9 mouse cellular contexts compared by ENCODE assay signal in the genomic region with DNA sequence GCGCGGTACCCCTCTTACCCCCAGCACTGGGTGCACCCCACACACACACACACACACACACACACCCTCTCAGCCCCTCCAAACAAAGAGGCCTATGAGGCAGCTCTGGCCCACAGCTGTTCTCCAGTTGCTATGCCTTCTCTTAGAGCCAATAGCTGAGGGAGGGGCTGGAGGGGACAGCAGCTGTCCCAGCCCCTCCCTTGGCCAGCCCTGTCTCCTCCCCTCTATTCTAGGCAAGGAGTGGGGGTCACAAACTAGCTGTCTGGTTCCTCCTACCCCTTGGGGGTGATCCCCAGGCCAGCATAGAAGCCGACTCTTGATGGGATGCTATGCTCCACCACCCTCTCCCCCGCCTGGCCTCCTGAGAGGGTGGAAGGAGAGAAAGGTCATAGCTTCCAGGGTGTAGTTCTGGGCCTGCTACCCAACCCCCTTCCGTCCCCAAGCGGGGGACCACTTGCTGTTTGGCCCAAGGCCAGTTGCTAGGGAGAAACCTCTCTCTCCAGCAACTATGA. TPM values are rescaled to one million over a fixed set of nuclear protein-coding genes. Genes with fewer than 3 reads are reported as not detected.
DNase-seq lines count a peak whose midpoint lies in the region; ATAC-seq and TF ChIP-seq lines count a peak whose summit lies in the region.
"Had no signal": no experiment of that assay in that cellular context is flagged by ENCODE, and none has a peak within 500 bp of the region (broad histone marks: within the 10 kb centered on the region; RNA-seq: fewer than 3 reads in every experiment).

No protein-coding gene starts in this region.

- peaks cover 21% of the 10 kb centered on the region for H3K4me1 ChIP-seq in liver, embryonic 12.5 days
- peaks cover 61% of the 10 kb centered on the region for H3K4me1 ChIP-seq in forebrain, embryonic 10.5 days
- peaks cover 28% of the 10 kb centered on the region for H3K4me1 ChIP-seq in heart, postnatal 0 days (ENCODE audit: control insufficient read depth, insufficient read depth)
- peaks cover 47% of the 10 kb centered on the region for H3K4me1 ChIP-seq in midbrain, embryonic 12.5 days

- no peaks in the 10 kb centered on the region for H3K36me3 ChIP-seq in liver, embryonic 12.5 days
- H3K36me3 ChIP-seq in forebrain, embryonic 10.5 days (replicated peaks), result no peaks in the 10 kb centered on the region
- peaks cover 36% of the 10 kb centered on the region for H3K36me3 ChIP-seq in heart, postnatal 0 days (replicated peaks; ENCODE audit: control insufficient read depth, insufficient read depth, low read length)
- no peaks in the 10 kb centered on the region for H3K36me3 ChIP-seq in midbrain, embryonic 12.5 days

- H3K4me2 ChIP-seq in liver, embryonic 12.5 days, result peak overlapping the region; percentile 64
- peak overlapping the region; percentile 79 for H3K4me2 ChIP-seq in heart, postnatal 0 days (ENCODE audit: low read depth, low read length)
- H3K4me2 ChIP-seq in midbrain, embryonic 12.5 days (replicated peaks), result peak overlapping the region; percentile 85

- TF ChIP-seq CTCF in heart, postnatal 0 days (IDR thresholded peaks at IDR 0.05; ENCODE audit: low read depth), result no peak

- H3K27ac ChIP-seq in liver, embryonic 12.5 days, result peak overlapping the region; percentile 36; the same call in 1 of the 2 replicates
- peak overlapping the region; percentile 80 for H3K27ac ChIP-seq in forebrain, embryonic 10.5 days
- peak overlapping the region; percentile 96 for H3K27ac ChIP-seq in heart, postnatal 0 days (ENCODE audit: low read depth)
- peak overlapping the region; percentile 64 for H3K27ac ChIP-seq in midbrain, embryonic 12.5 days (replicated peaks)

- H3K27me3 ChIP-seq in liver, embryonic 12.5 days (replicated peaks), result peaks cover 88% of the 10 kb centered on the region
- H3K27me3 ChIP-seq in forebrain, embryonic 10.5 days (ENCODE audit: poor library complexity, severe bottlenecking), result peaks cover 57% of the 10 kb centered on the region
- H3K27me3 ChIP-seq in heart, postnatal 0 days (ENCODE audit: control insufficient read depth, insufficient read depth, low read length), result no peaks in the 10 kb centered on the region
- peaks cover 51% of the 10 kb centered on the region for H3K27me3 ChIP-seq in midbrain, embryonic 12.5 days

- no peak for DNase-seq in liver
- DNase-seq in forebrain, embryonic 10.5 days (ENCODE audit: extremely low spot score, low spot score), result no peak
- peak; percentile 69 for DNase-seq in heart, postnatal 0 days (ENCODE audit: low spot score)
- DNase-seq in layer of hippocampus, postnatal 14 days (ENCODE audit: low spot score in 2 of 2), result no peak
- DNase-seq in left cerebral cortex, adult 8-10 months (ENCODE audit: low spot score in 2 of 2), result no peak
- no peak for DNase-seq in thymus, postnatal 4 days

- no peak for ATAC-seq in liver, embryonic 12.5 days
- no peak for ATAC-seq in heart, postnatal 0 days (ENCODE audit: insufficient read depth, low read depth)
- ATAC-seq in midbrain, embryonic 12.5 days (ENCODE audit: low FRiP score, low read depth), result peak; percentile 44

- H3K9me3 ChIP-seq in liver, embryonic 12.5 days (replicated peaks), result no peaks in the 10 kb centered on the region
- no peaks in the 10 kb centered on the region for H3K9me3 ChIP-seq in forebrain, embryonic 10.5 days
- H3K9me3 ChIP-seq in heart, postnatal 0 days (replicated peaks; ENCODE audit: control insufficient read depth, low read length), result no peaks in the 10 kb centered on the region
- H3K9me3 ChIP-seq in midbrain, embryonic 12.5 days, result no peaks in the 10 kb centered on the region
- H3K9me3 ChIP-seq: megakaryocyte, embryonic 14.5 days had no signal

- 28% methylated on average over 6 of the region's 6 CpGs for WGBS in liver, embryonic 12.5 days (ENCODE audit: insufficient replicate concordance)
- WGBS in forebrain, embryonic 10.5 days, result 9% methylated on average over 6 of the region's 6 CpGs
- WGBS in heart, postnatal 0 days, result 1% methylated on average over 5 of the region's 6 CpGs
- WGBS in midbrain, embryonic 12.5 days, result 10% methylated on average over 6 of the region's 6 CpGs

- TF ChIP-seq EP300 in heart, postnatal 0 days (IDR thresholded peaks at IDR 0.05; ENCODE audit: low read depth), result no peak

- no peak overlapping the region for H3K9ac ChIP-seq in liver, embryonic 12.5 days
- peak overlapping the region; percentile 82 for H3K9ac ChIP-seq in heart, postnatal 0 days (replicated peaks; ENCODE audit: low read depth, low read length)
- H3K9ac ChIP-seq in midbrain, embryonic 12.5 days (replicated peaks), result peak overlapping the region; percentile 3; the same call in 1 of the 2 replicates

- H3K4me3 ChIP-seq in liver, embryonic 12.5 days, result peak overlapping the region; percentile 42; the same call in 1 of the 2 replicates
- H3K4me3 ChIP-seq in forebrain, embryonic 10.5 days, result peak overlapping the region; percentile 59
- H3K4me3 ChIP-seq in heart, postnatal 0 days (ENCODE audit: low read depth, low read length), result peak overlapping the region; percentile 72
- no peak overlapping the region for H3K4me3 ChIP-seq in midbrain, embryonic 12.5 days
- H3K4me3 ChIP-seq: megakaryocyte, embryonic 14.5 days had no signal

RNA-seq across cellular contexts. Expression of a gene that starts 2.9 kb away (rescaled TPM):
- 2.2 and 2.8 TPM in 2 replicates for polyA plus RNA-seq in liver, embryonic 12.5 days (2016; fragmentation: Nextera tagmentation; extraction: Ambion mirVana)
- 2.1 and 2.6 TPM in 2 replicates for polyA plus RNA-seq in forebrain, embryonic 10.5 days (2016; fragmentation: Nextera tagmentation; extraction: Ambion mirVana)
- total RNA-seq in heart, postnatal 0 days (2014; rRNA removed; ENCODE audit: low replicate concordance), result 241 and 301 TPM in 2 replicates
- polyA plus RNA-seq in heart, postnatal 0 days (2015; fragmentation: Nextera tagmentation; extraction: Ambion mirVana), result 18.5 and 24.3 TPM in 2 replicates
- polyA plus RNA-seq in midbrain, embryonic 12.5 days (2016; fragmentation: Nextera tagmentation; extraction: Ambion mirVana), result 5.4 and 6.3 TPM in 2 replicates
- total RNA-seq in layer of hippocampus, postnatal 14 days (2021), result 1 to 10 TPM; 1.8 to 3.2 TPM
- 1 to 10 TPM; 1.9 to 3.9 (median 2.9) TPM for total RNA-seq in left cerebral cortex, adult 8-10 months (2022)

RNA-seq across cellular contexts. Expression of a gene that starts 31.5 kb away (rescaled TPM):
- polyA plus RNA-seq in liver, embryonic 12.5 days (2016; fragmentation: Nextera tagmentation; extraction: Ambion mirVana), result 149 and 161 TPM in 2 replicates
- 187 and 200 TPM in 2 replicates for polyA plus RNA-seq in forebrain, embryonic 10.5 days (2016; fragmentation: Nextera tagmentation; extraction: Ambion mirVana)
- 162 and 247 TPM in 2 replicates for total RNA-seq in heart, postnatal 0 days (2014; rRNA removed; ENCODE audit: low replicate concordance)
- polyA plus RNA-seq in heart, postnatal 0 days (2015; fragmentation: Nextera tagmentation; extraction: Ambion mirVana), result 228 and 238 TPM in 2 replicates
- polyA plus RNA-seq in midbrain, embryonic 12.5 days (2016; fragmentation: Nextera tagmentation; extraction: Ambion mirVana), result 210 and 211 TPM in 2 replicates
- total RNA-seq in layer of hippocampus, postnatal 14 days (2021), result 100 to 1,000 TPM; 234 to 240 TPM
- 100 to 1,000 TPM; 249 to 281 (median 259) TPM for total RNA-seq in left cerebral cortex, adult 8-10 months (2022)

RNA-seq across cellular contexts. Expression of a gene that starts 35.2 kb away (rescaled TPM):
- polyA plus RNA-seq in liver, embryonic 12.5 days (2016; fragmentation: Nextera tagmentation; extraction: Ambion mirVana), result not detected in 2 replicates
- 0.22 TPM in 1 of 2 replicates, not detected in the other for polyA plus RNA-seq in forebrain, embryonic 10.5 days (2016; fragmentation: Nextera tagmentation; extraction: Ambion mirVana)
- total RNA-seq in heart, postnatal 0 days (2014; rRNA removed; ENCODE audit: low replicate concordance), result not detected in 2 replicates
- polyA plus RNA-seq in heart, postnatal 0 days (2015; fragmentation: Nextera tagmentation; extraction: Ambion mirVana), result not detected in 2 replicates
- not detected in 2 replicates for polyA plus RNA-seq in midbrain, embryonic 12.5 days (2016; fragmentation: Nextera tagmentation; extraction: Ambion mirVana)
- total RNA-seq in layer of hippocampus, postnatal 14 days (2021), result under 1 TPM in 1 of 2 experiments, not detected in 1; 0.85 TPM
- under 1 TPM in 2 of 4 experiments, not detected in 2; 0.57 to 0.89 TPM for total RNA-seq in left cerebral cortex, adult 8-10 months (2022)

RNA-seq across cellular contexts. Expression of a gene that starts 39.9 kb away (rescaled TPM):
- polyA plus RNA-seq in liver, embryonic 12.5 days (2016; fragmentation: Nextera tagmentation; extraction: Ambion mirVana), result 0.94 and 1.8 TPM in 2 replicates
- 21.2 and 21.6 TPM in 2 replicates for polyA plus RNA-seq in forebrain, embryonic 10.5 days (2016; fragmentation: Nextera tagmentation; extraction: Ambion mirVana)
- 14.9 and 15.7 TPM in 2 replicates for total RNA-seq in heart, postnatal 0 days (2014; rRNA removed; ENCODE audit: low replicate concordance)
- polyA plus RNA-seq in heart, postnatal 0 days (2015; fragmentation: Nextera tagmentation; extraction: Ambion mirVana), result 10.6 and 14.3 TPM in 2 replicates
- polyA plus RNA-seq in midbrain, embryonic 12.5 days (2016; fragmentation: Nextera tagmentation; extraction: Ambion mirVana), result 27.2 and 32.9 TPM in 2 replicates
- total RNA-seq in layer of hippocampus, postnatal 14 days (2021), result 10 to 100 TPM; 60.0 to 66.7 TPM
- total RNA-seq in left cerebral cortex, adult 8-10 months (2022), result 100 to 1,000 TPM in 2 of 4 experiments, 10 to 100 TPM in 2; 87.5 to 111 (median 103) TPM

RNA-seq across cellular contexts. Expression of a gene that starts 47.7 kb away (rescaled TPM):
- 0.08 TPM in 1 of 2 replicates, not detected in the other for polyA plus RNA-seq in liver, embryonic 12.5 days (2016; fragmentation: Nextera tagmentation; extraction: Ambion mirVana)
- polyA plus RNA-seq in forebrain, embryonic 10.5 days (2016; fragmentation: Nextera tagmentation; extraction: Ambion mirVana), result 0.24 and 0.28 TPM in 2 replicates
- total RNA-seq in heart, postnatal 0 days (2014; rRNA removed; ENCODE audit: low replicate concordance), result 15.1 TPM in 1 of 2 replicates, not detected in the other
- 0.12 and 0.40 TPM in 2 replicates for polyA plus RNA-seq in heart, postnatal 0 days (2015; fragmentation: Nextera tagmentation; extraction: Ambion mirVana)
- 0.13 and 0.35 TPM in 2 replicates for polyA plus RNA-seq in midbrain, embryonic 12.5 days (2016; fragmentation: Nextera tagmentation; extraction: Ambion mirVana)
- total RNA-seq in layer of hippocampus, postnatal 14 days (2021), result under 1 TPM; 0.26 to 0.35 TPM
- total RNA-seq in left cerebral cortex, adult 8-10 months (2022), result under 1 TPM in 3 of 4 experiments, not detected in 1; 0.37 to 0.87 (median 0.44) TPM

Comparison
In these comparisons a context has a peak if more than half of its experiments do, and no peak if none do; other contexts are left out.
1. H3K27ac ChIP-seq: peak in every context shown above with its lines; median percentile 96 in heart, postnatal 0 days; 80 in forebrain, embryonic 10.5 days; 64 in midbrain, embryonic 12.5 days; 36 in liver, embryonic 12.5 days.